Mouse (Mus musculus) erythroblast, embryonic 14.5 days (primary cell): ENCODE data around the gene Ankrd13a. TPM values are rescaled to one million over a fixed set of nuclear protein-coding genes. Genes with fewer than 3 reads are reported as not detected.

Experiments used
- H3K27me3 ChIP-seq: 2 replicates; pipeline ENCODE4 v1.6.1; 2012; ENCODE audit warnings: inconsistent platforms; ENCODE audit not compliant: control insufficient read depth
- H3K36me3 ChIP-seq: 2 replicates; pipeline ENCODE4 v1.6.1; 2012; ENCODE audit warnings: mild to moderate bottlenecking, inconsistent platforms; ENCODE audit not compliant: control insufficient read depth
- H3K4me1 ChIP-seq: 2 replicates; pipeline ENCODE4 v1.6.1; 2012; ENCODE audit warnings: inconsistent platforms; ENCODE audit not compliant: control insufficient read depth
- H3K4me3 ChIP-seq: replicated peaks from 2 replicates; pipeline ENCODE3; 2012; ENCODE audit warnings: moderate library complexity, mild to moderate bottlenecking, inconsistent platforms
- H3K9me3 ChIP-seq: 2 replicates; pipeline ENCODE4 v1.6.1; 2012; ENCODE audit warnings: low read length, inconsistent platforms, mixed read lengths; ENCODE audit not compliant: control insufficient read depth
- GATA1 ChIP-seq: IDR thresholded peaks from 2 replicates; pipeline ENCODE4 v1.6.1; 2012; ENCODE audit warnings: low read length, inconsistent platforms, mixed read lengths
- TAL1 ChIP-seq: IDR thresholded peaks from 3 replicates; pipeline ENCODE4 v1.6.1; 2012; ENCODE audit warnings: low read length, inconsistent platforms, mixed read lengths
- polyA plus RNA-seq: library from polyadenylated mRNA; stranded (reverse); fragments of >175 nt; gene quantifications from 2 replicates; pipeline ENCODE4 v1.2.3, GENCODE M21; 2012

Ankrd13a gene
- 15.2 TPM in 2 replicates for polyA plus RNA-seq

- no peaks in the 10 kb centered on the region for H3K27me3 ChIP-seq
- H3K9me3 ChIP-seq = no peaks in the 10 kb centered on the region
- peaks cover 71% of the 10 kb centered on the region for H3K4me1 ChIP-seq
- peaks cover 14% of the 10 kb centered on the region for H3K36me3 ChIP-seq
- peak within 1 kb of the TSS; percentile 89 for H3K4me3 ChIP-seq
- TF ChIP-seq TAL1 (no peak), GATA1 (no peak)
Observed at GRCm38 (mm10) chr5:114774403-114775051, at the start of gene Ankrd13a. Ankrd13a (plus strand) TSS chr5:114774677.

GRCm38 (mm10) chr5:114728160-114728559 is 46.3 kb upstream of the Ankrd13a start:
- H3K36me3 ChIP-seq = peaks cover 74% of the 10 kb centered on the region
- no peaks in the 10 kb centered on the region for H3K4me1 ChIP-seq
- peaks cover 6% of the 10 kb centered on the region for H3K9me3 ChIP-seq
- H3K4me3 ChIP-seq = no peak overlapping the region
- no peak for TF ChIP-seq TAL1
- no peak for TF ChIP-seq GATA1
- no peaks in the 10 kb centered on the region for H3K27me3 ChIP-seq

- Histone ChIP-seq H3K27me3 (no peaks in the 10 kb centered on the region), H3K36me3 (peaks cover 82% of the 10 kb centered on the region), H3K4me1 (no peaks in the 10 kb centered on the region), H3K4me3 (no peak overlapping the region), H3K9me3 (no peaks in the 10 kb centered on the region)
- TF ChIP-seq TAL1 (no peak), GATA1 (no peak)
Observed at GRCm38 (mm10) chr5:114730129-114730528, 44.3 kb upstream of the Ankrd13a start.

GRCm38 (mm10) chr5:114731498-114731897 is 43.0 kb upstream of the Ankrd13a start:
- no peak for TF ChIP-seq GATA1
- no peak for TF ChIP-seq TAL1
- Histone ChIP-seq H3K4me3 (no peak overlapping the region), H3K27me3 (no peaks in the 10 kb centered on the region), H3K9me3 (no peaks in the 10 kb centered on the region), H3K36me3 (peaks cover 85% of the 10 kb centered on the region), H3K4me1 (no peaks in the 10 kb centered on the region)

GRCm38 (mm10) chr5:114731969-114732368 is 42.5 kb upstream of the Ankrd13a start:
- H3K9me3 ChIP-seq = no peaks in the 10 kb centered on the region
- H3K27me3 ChIP-seq = no peaks in the 10 kb centered on the region
- TF ChIP-seq GATA1 (no peak), TAL1 (no peak)
- peaks cover 90% of the 10 kb centered on the region for H3K36me3 ChIP-seq
- H3K4me3 ChIP-seq = no peak overlapping the region
- no peaks in the 10 kb centered on the region for H3K4me1 ChIP-seq

- TF ChIP-seq GATA1 = no peak
- TF ChIP-seq TAL1 = no peak
- Histone ChIP-seq H3K4me1 (no peaks in the 10 kb centered on the region), H3K4me3 (no peak overlapping the region), H3K27me3 (no peaks in the 10 kb centered on the region), H3K9me3 (no peaks in the 10 kb centered on the region), H3K36me3 (peaks cover 92% of the 10 kb centered on the region)
Observed at GRCm38 (mm10) chr5:114733606-114734005, 40.9 kb upstream of the Ankrd13a start.

GRCm38 (mm10) chr5:114737090-114737887 is 37.2 kb upstream of the Ankrd13a start:
- H3K4me3 ChIP-seq = no peak overlapping the region
- H3K4me1 ChIP-seq = no peaks in the 10 kb centered on the region
- no peaks in the 10 kb centered on the region for H3K9me3 ChIP-seq
- H3K27me3 ChIP-seq = no peaks in the 10 kb centered on the region
- peaks cover 94% of the 10 kb centered on the region for H3K36me3 ChIP-seq
- TF ChIP-seq TAL1 (no peak), GATA1 (no peak)

GRCm38 (mm10) chr5:114738707-114739241 is 35.7 kb upstream of the Ankrd13a start:
- no peak overlapping the region for H3K4me3 ChIP-seq
- TF ChIP-seq GATA1 (no peak), TAL1 (no peak)
- H3K36me3 ChIP-seq = peaks cover 94% of the 10 kb centered on the region
- H3K27me3 ChIP-seq = no peaks in the 10 kb centered on the region
- no peaks in the 10 kb centered on the region for H3K4me1 ChIP-seq
- no peaks in the 10 kb centered on the region for H3K9me3 ChIP-seq

- Histone ChIP-seq H3K9me3 (no peaks in the 10 kb centered on the region), H3K27me3 (no peaks in the 10 kb centered on the region), H3K4me3 (no peak overlapping the region), H3K4me1 (no peaks in the 10 kb centered on the region), H3K36me3 (peaks cover 96% of the 10 kb centered on the region)
- TF ChIP-seq TAL1 (no peak), GATA1 (no peak)
Observed at GRCm38 (mm10) chr5:114740595-114740994, 33.9 kb upstream of the Ankrd13a start.
